Mouse (Mus musculus) limb, embryonic 15.5 days (tissue): Measurements from ENCODE around the gene Iqcf1. TPM values are rescaled to one million over a fixed set of nuclear protein-coding genes. Genes with fewer than 3 reads are reported as not detected.

ENCODE experiments used
- polyA plus RNA-seq: library from polyadenylated mRNA; unstranded; fragments of >200 nt; fragmentation: Nextera tagmentation; extraction: Ambion mirVana; gene quantifications from 2 replicates; pipeline ENCODE4 v1.2.1, GENCODE M21; 2015

The Iqcf1 gene
- polyA plus RNA-seq, 1 experiment from 2014 or later: not detected

Other genes with a start within 250 kb of the Iqcf1 start
- gene Poc1a, start 218.9 kb upstream of the Iqcf1 start, polyA plus RNA-seq: 19.1 and 21.3 TPM in 2 replicates
- 39.0 and 47.0 TPM in 2 replicates for gene Dusp7, start 131.3 kb upstream of the Iqcf1 start, polyA plus RNA-seq
- gene Rpl29, start 70.5 kb upstream of the Iqcf1 start, polyA plus RNA-seq: 786 and 956 TPM in 2 replicates
- 42.2 and 48.6 TPM in 2 replicates for gene Acy1, start 61.6 kb upstream of the Iqcf1 start, polyA plus RNA-seq
- 38.9 and 40.8 TPM in 2 replicates for gene Abhd14b, start 52.5 kb upstream of the Iqcf1 start, polyA plus RNA-seq
- 75.0 TPM in 2 replicates for gene Abhd14a, start 52.3 kb upstream of the Iqcf1 start, polyA plus RNA-seq
- 83.2 and 91.4 TPM in 2 replicates for gene Pcbp4, start 46.7 kb upstream of the Iqcf1 start, polyA plus RNA-seq
- gene Gpr62, start 34.0 kb upstream of the Iqcf1 start, polyA plus RNA-seq: 0.37 and 0.55 TPM in 2 replicates
- gene Rrp9, start 24.0 kb upstream of the Iqcf1 start, polyA plus RNA-seq: 39.9 and 40.2 TPM in 2 replicates
- 6.1 and 8.5 TPM in 2 replicates for gene Parp3, start 23.0 kb upstream of the Iqcf1 start, polyA plus RNA-seq
- gene Iqcf5, start 14.6 kb downstream of the Iqcf1 start, polyA plus RNA-seq: not detected in 2 replicates
- gene Iqcf3, start 61.7 kb downstream of the Iqcf1 start, polyA plus RNA-seq: not detected in 2 replicates
- not detected in 2 replicates for gene Iqcf4, start 71.0 kb downstream of the Iqcf1 start, polyA plus RNA-seq
- gene Iqcf6, start 126.6 kb downstream of the Iqcf1 start, polyA plus RNA-seq: not detected in 2 replicates
- 0.06 and 0.09 TPM in 2 replicates for gene Grm2, start 156.1 kb downstream of the Iqcf1 start, polyA plus RNA-seq
- gene Tex264, start 186.0 kb downstream of the Iqcf1 start, polyA plus RNA-seq: 72.9 and 79.5 TPM in 2 replicates